Mouse (Mus musculus) stomach, postnatal 0 days (tissue): ENCODE measurements around the gene Mttp. TPM values are rescaled to one million over a fixed set of nuclear protein-coding genes. Genes with fewer than 3 reads are reported as not detected.

Experiments
- ATAC-seq: fragments of 200-750 bp; cut with Nextera tagmentation; 2 replicates; pipeline ENCODE4 v1.8.0; 2017; ENCODE audit not compliant: low FRiP score, low TSS enrichment
- DNase-seq: peaks from one replicate; pipeline ENCODE4 v3.0.0-alpha.2; 2016; ENCODE audit warnings: low spot score
- H3K27ac ChIP-seq: fragments of 300-500 bp; sonication (generic); replicated peaks from 2 replicates; pipeline ENCODE4 v1.5.1; 2014; ENCODE audit warnings: mild to moderate bottlenecking, control low read depth
- H3K27me3 ChIP-seq: fragments of 300-500 bp; sonication (generic); 2 replicates; pipeline ENCODE4 v1.6.1; 2014; ENCODE audit warnings: low read length; ENCODE audit not compliant: control insufficient read depth, insufficient read depth
- H3K36me3 ChIP-seq: fragments of 300-500 bp; sonication (generic); 2 replicates; pipeline ENCODE4 v1.6.1; 2014; ENCODE audit warnings: low read length, mixed read lengths; ENCODE audit not compliant: control insufficient read depth, insufficient read depth
- H3K4me1 ChIP-seq: fragments of 300-500 bp; sonication (generic); replicated peaks from 2 replicates; pipeline ENCODE4 v1.6.1; 2014; ENCODE audit warnings: antibody characterized with exemption; ENCODE audit not compliant: control insufficient read depth, insufficient read depth
- H3K4me2 ChIP-seq: fragments of 300-500 bp; sonication (generic); replicated peaks from 2 replicates; pipeline ENCODE4 v1.6.1; 2014; ENCODE audit warnings: low read depth, mild to moderate bottlenecking, control low read depth, moderate library complexity
- H3K4me3 ChIP-seq: fragments of 300-500 bp; sonication (generic); 2 replicates; pipeline ENCODE4 v1.5.1; 2014; ENCODE audit warnings: low read depth, low read length, control low read depth
- H3K9ac ChIP-seq: fragments of 300-500 bp; sonication (generic); 2 replicates; pipeline ENCODE4 v1.6.1; 2014; ENCODE audit warnings: mild to moderate bottlenecking, low read length, control low read depth, mixed read lengths
- H3K9me3 ChIP-seq: fragments of 300-500 bp; sonication (generic); 2 replicates; pipeline ENCODE4 v1.6.1; 2016; ENCODE audit warnings: low read length; ENCODE audit not compliant: control insufficient read depth
- CTCF ChIP-seq: IDR thresholded peaks from 2 replicates; pipeline ENCODE4 v1.5.1; 2016; ENCODE audit warnings: antibody characterized with exemption, low read depth, mild to moderate bottlenecking, moderate library complexity
- EP300 ChIP-seq: optimal IDR thresholded peaks from 2 replicates; pipeline ENCODE3; 2016; ENCODE audit warnings: antibody characterized with exemption
- WGBS: fragments of 180-500 bp; shearing (Covaris S2); extraction: QIAGEN DNeasy Blood & Tissue Kit; methylation state at CpG from one replicate; pipeline ENCODE4 v1.1.7; 2014; 5-methylcytosine and 5-hydroxymethylcytosine counted together
- polyA plus RNA-seq: library from polyadenylated mRNA; unstranded; fragments of >200 nt; fragmentation: Nextera tagmentation; extraction: Ambion mirVana; gene quantifications from 2 replicates; pipeline ENCODE4 v1.2.1, GENCODE M21; 2015

The Mttp gene
- polyA plus RNA-seq, 1 experiment from 2014 or later, result 14.1 TPM

GRCm38 (mm10) chr3:138061205-138061911, 83.4 kb downstream of the Mttp start:
- Histone ChIP-seq H3K36me3 (no peaks in the 10 kb centered on the region), H3K4me1 (no peaks in the 10 kb centered on the region), H3K9ac (no peak overlapping the region), H3K4me2 (no peak overlapping the region), H3K27me3 (no peaks in the 10 kb centered on the region), H3K27ac (no peak overlapping the region), H3K9me3 (no peaks in the 10 kb centered on the region), H3K4me3 (no peak overlapping the region)
- no peak for TF ChIP-seq EP300
- no peak for TF ChIP-seq CTCF
- DNase-seq, result no peak
- 74% methylated on average over 9 of the region's 9 CpGs for WGBS
- no peak for ATAC-seq

GRCm38 (mm10) chr3:138060429-138060828, 84.3 kb downstream of the Mttp start:
- Histone ChIP-seq H3K9ac (no peak overlapping the region), H3K27ac (no peak overlapping the region), H3K4me1 (no peaks in the 10 kb centered on the region), H3K4me3 (no peak overlapping the region), H3K27me3 (no peaks in the 10 kb centered on the region), H3K4me2 (no peak overlapping the region), H3K9me3 (no peaks in the 10 kb centered on the region), H3K36me3 (no peaks in the 10 kb centered on the region)
- no peak for ATAC-seq
- 96% methylated on average over 7 of the region's 7 CpGs for WGBS
- no peak for DNase-seq
- no peak for TF ChIP-seq EP300
- no peak for TF ChIP-seq CTCF

- Histone ChIP-seq H3K27ac (no peak overlapping the region), H3K9me3 (no peaks in the 10 kb centered on the region), H3K4me3 (no peak overlapping the region), H3K9ac (no peak overlapping the region), H3K4me1 (0 out of 2 replicates have a peak, but pooled peaks cover 2% of the 10 kb centered on the region), H3K4me2 (no peak overlapping the region), H3K36me3 (no peaks in the 10 kb centered on the region), H3K27me3 (no peaks in the 10 kb centered on the region)
- no peak for DNase-seq
- no peak for TF ChIP-seq CTCF
- TF ChIP-seq EP300, result no peak
- ATAC-seq, result no peak
- WGBS, result 45% methylated on average over 4 of the region's 4 CpGs
Measured at GRCm38 (mm10) chr3:138058226-138058625, 86.5 kb downstream of the Mttp start.

- no peak overlapping the region for H3K27ac ChIP-seq
Measured at GRCm38 (mm10) chr3:138056976-138057375, 87.8 kb downstream of the Mttp start.

GRCm38 (mm10) chr3:138053969-138054368, 90.8 kb downstream of the Mttp start:
- no peak for TF ChIP-seq CTCF
- no peak for TF ChIP-seq EP300
- ATAC-seq, result peak; percentile 71; the same call in 1 of the 2 replicates
- Histone ChIP-seq H3K27ac (peak overlapping the region; percentile 63; the same call in 1 of the 2 replicates), H3K36me3 (no peaks in the 10 kb centered on the region), H3K27me3 (no peaks in the 10 kb centered on the region), H3K9ac (no peak overlapping the region), H3K4me3 (no peak overlapping the region), H3K4me2 (no peak overlapping the region), H3K4me1 (0 out of 2 replicates have a peak, but pooled peaks cover 2% of the 10 kb centered on the region), H3K9me3 (no peaks in the 10 kb centered on the region)
- no peak for DNase-seq
- WGBS, result 7% methylated on average over 4 of the region's 4 CpGs

More at GRCm38 (mm10) chr3:138056976-138057375, 87.8 kb downstream of the Mttp start:
- Histone ChIP-seq H3K4me3 (no peak overlapping the region), H3K4me1 (0 out of 2 replicates have a peak, but pooled peaks cover 2% of the 10 kb centered on the region), H3K9me3 (no peaks in the 10 kb centered on the region), H3K9ac (no peak overlapping the region), H3K36me3 (no peaks in the 10 kb centered on the region), H3K27me3 (no peaks in the 10 kb centered on the region), H3K4me2 (no peak overlapping the region)
- 40% methylated on average over 7 of the region's 7 CpGs for WGBS
- DNase-seq (no peak), ATAC-seq (no peak)
- TF ChIP-seq EP300 (no peak), CTCF (no peak)

- H3K36me3 ChIP-seq, result no peaks in the 10 kb centered on the region
- no peak overlapping the region for H3K9ac ChIP-seq
- 66% methylated on average over 3 of the region's 3 CpGs for WGBS
- H3K27me3 ChIP-seq, result no peaks in the 10 kb centered on the region
- H3K9me3 ChIP-seq, result no peaks in the 10 kb centered on the region
- ATAC-seq, result no peak
- DNase-seq, result no peak
- no peak overlapping the region for H3K4me2 ChIP-seq
- TF ChIP-seq CTCF (no peak), EP300 (no peak)
- no peak overlapping the region for H3K4me3 ChIP-seq
- H3K27ac ChIP-seq, result no peak overlapping the region
- H3K4me1 ChIP-seq, result 0 out of 2 replicates have a peak, but pooled peaks cover 2% of the 10 kb centered on the region
Measured at GRCm38 (mm10) chr3:138051431-138051830, 93.3 kb downstream of the Mttp start.
